Mouse (Mus musculus): ENCODE data around the gene Rab3c. TPM values are rescaled to one million over a fixed set of nuclear protein-coding genes. Genes with fewer than 3 reads are reported as not detected.

Rab3c gene
- polyA plus RNA-seq, 2 experiments: 0.03 to 0.31 TPM

GRCm38 (mm10) chr13:110062835-110063411 is 217.9 kb downstream of the Rab3c start:
- no peak for TF ChIP-seq POLR2A (IDR thresholded peaks at IDR 0.05; ENCODE audit: borderline replicate concordance, extremely low read depth, insufficient read depth, insufficient read length)
- H3K4me2 ChIP-seq (replicated peaks; ENCODE audit: low read depth, low read length, severe bottlenecking): peak overlapping the region; percentile 8; the same call in 1 of the 2 replicates
- no peak overlapping the region for H3K9ac ChIP-seq (ENCODE audit: low read depth, low read length, severe bottlenecking)
- ATAC-seq (ENCODE audit: low FRiP score, low read depth) (peak; percentile 92), DNase-seq (ENCODE audit: low spot score) (peak; percentile 96)
- no peaks in the 10 kb centered on the region for H3K36me3 ChIP-seq (ENCODE audit: control insufficient read depth, insufficient read depth, low read length)
- peaks cover 4% of the 10 kb centered on the region; the same call in 1 of the 2 replicates for H3K4me1 ChIP-seq (ENCODE audit: control insufficient read depth, insufficient read depth, low read length)
- H3K9me3 ChIP-seq (ENCODE audit: control insufficient read depth, low read length): no peaks in the 10 kb centered on the region
- WGBS: 17% methylated on average over 9 of the region's 9 CpGs
- H3K4me3 ChIP-seq (replicated peaks; ENCODE audit: low read length): no peak overlapping the region
- H3K27ac ChIP-seq (replicated peaks; ENCODE audit: low read depth, low read length): no peak overlapping the region
- H3K27me3 ChIP-seq (ENCODE audit: control insufficient read depth, insufficient read depth, low read length): no peaks in the 10 kb centered on the region

GRCm38 (mm10) chr13:110062288-110062687 is 218.5 kb downstream of the Rab3c start:
- Histone ChIP-seq H3K36me3 (ENCODE audit: control insufficient read depth, insufficient read depth, low read length) (no peaks in the 10 kb centered on the region), H3K4me3 (replicated peaks; ENCODE audit: low read length) (no peak overlapping the region), H3K4me2 (replicated peaks; ENCODE audit: low read depth, low read length, severe bottlenecking) (no peak overlapping the region), H3K9ac (ENCODE audit: low read depth, low read length, severe bottlenecking) (no peak overlapping the region), H3K9me3 (ENCODE audit: control insufficient read depth, low read length) (no peaks in the 10 kb centered on the region), H3K4me1 (ENCODE audit: control insufficient read depth, insufficient read depth, low read length) (peaks cover 4% of the 10 kb centered on the region; the same call in 1 of the 2 replicates), H3K27me3 (ENCODE audit: control insufficient read depth, insufficient read depth, low read length) (no peaks in the 10 kb centered on the region), H3K27ac (replicated peaks; ENCODE audit: low read depth, low read length) (no peak overlapping the region)
- DNase-seq (ENCODE audit: low spot score) (no peak), ATAC-seq (ENCODE audit: low FRiP score, low read depth) (no peak)
- no peak for TF ChIP-seq POLR2A (IDR thresholded peaks at IDR 0.05; ENCODE audit: borderline replicate concordance, extremely low read depth, insufficient read depth, insufficient read length)
- 61% methylated on average over 8 of the region's 8 CpGs for WGBS

- TF ChIP-seq POLR2A (IDR thresholded peaks at IDR 0.05; ENCODE audit: borderline replicate concordance, extremely low read depth, insufficient read depth, insufficient read length): no peak
- DNase-seq (ENCODE audit: low spot score) (no peak), ATAC-seq (ENCODE audit: low FRiP score, low read depth) (no peak)
- Histone ChIP-seq H3K27me3 (ENCODE audit: control insufficient read depth, insufficient read depth, low read length) (no peaks in the 10 kb centered on the region), H3K4me2 (replicated peaks; ENCODE audit: low read depth, low read length, severe bottlenecking) (no peak overlapping the region), H3K9me3 (ENCODE audit: control insufficient read depth, low read length) (no peaks in the 10 kb centered on the region), H3K4me1 (ENCODE audit: control insufficient read depth, insufficient read depth, low read length) (no peaks in the 10 kb centered on the region), H3K9ac (ENCODE audit: low read depth, low read length, severe bottlenecking) (no peak overlapping the region), H3K36me3 (ENCODE audit: control insufficient read depth, insufficient read depth, low read length) (no peaks in the 10 kb centered on the region), H3K4me3 (replicated peaks; ENCODE audit: low read length) (no peak overlapping the region), H3K27ac (replicated peaks; ENCODE audit: low read depth, low read length) (no peak overlapping the region)
- 53% methylated on average over 8 of the region's 8 CpGs for WGBS
These were observed 226.3 kb downstream of the Rab3c start for GRCm38 (mm10) chr13:110054538-110054937.

- no peak for TF ChIP-seq POLR2A (IDR thresholded peaks at IDR 0.05; ENCODE audit: borderline replicate concordance, extremely low read depth, insufficient read depth, insufficient read length)
- Histone ChIP-seq H3K4me3 (replicated peaks; ENCODE audit: low read length) (no peak overlapping the region), H3K4me1 (ENCODE audit: control insufficient read depth, insufficient read depth, low read length) (no peaks in the 10 kb centered on the region), H3K4me2 (replicated peaks; ENCODE audit: low read depth, low read length, severe bottlenecking) (no peak overlapping the region), H3K36me3 (ENCODE audit: control insufficient read depth, insufficient read depth, low read length) (no peaks in the 10 kb centered on the region), H3K9me3 (ENCODE audit: control insufficient read depth, low read length) (no peaks in the 10 kb centered on the region), H3K27ac (replicated peaks; ENCODE audit: low read depth, low read length) (no peak overlapping the region), H3K9ac (ENCODE audit: low read depth, low read length, severe bottlenecking) (no peak overlapping the region), H3K27me3 (ENCODE audit: control insufficient read depth, insufficient read depth, low read length) (no peaks in the 10 kb centered on the region)
- DNase-seq (ENCODE audit: low spot score) (no peak), ATAC-seq (ENCODE audit: low FRiP score, low read depth) (no peak)
- 72% methylated on average over 5 of the region's 5 CpGs for WGBS
These were observed 231.9 kb downstream of the Rab3c start for GRCm38 (mm10) chr13:110048767-110049434.

- DNase-seq (ENCODE audit: low spot score) (no peak), ATAC-seq (ENCODE audit: low FRiP score, low read depth) (no peak)
- Histone ChIP-seq H3K27ac (replicated peaks; ENCODE audit: low read depth, low read length) (no peak overlapping the region), H3K9me3 (ENCODE audit: control insufficient read depth, low read length) (no peaks in the 10 kb centered on the region), H3K4me3 (replicated peaks; ENCODE audit: low read length) (no peak overlapping the region), H3K9ac (ENCODE audit: low read depth, low read length, severe bottlenecking) (no peak overlapping the region), H3K27me3 (ENCODE audit: control insufficient read depth, insufficient read depth, low read length) (no peaks in the 10 kb centered on the region), H3K4me2 (replicated peaks; ENCODE audit: low read depth, low read length, severe bottlenecking) (no peak overlapping the region), H3K4me1 (ENCODE audit: control insufficient read depth, insufficient read depth, low read length) (no peaks in the 10 kb centered on the region), H3K36me3 (ENCODE audit: control insufficient read depth, insufficient read depth, low read length) (no peaks in the 10 kb centered on the region)
- TF ChIP-seq POLR2A (IDR thresholded peaks at IDR 0.05; ENCODE audit: borderline replicate concordance, extremely low read depth, insufficient read depth, insufficient read length): no peak
- 74% methylated on average over 4 of the region's 4 CpGs for WGBS
These were observed 236.4 kb downstream of the Rab3c start for GRCm38 (mm10) chr13:110044418-110044817.

All from limb, embryonic 14.5 days (tissue).